Mouse (Mus musculus): Measurements from ENCODE around the gene Slc6a6.

The Slc6a6 gene

GRCm38 (mm10) chr6:91669270-91669669 lies 14.6 kb upstream of the Slc6a6 start:
- no peak for DNase-seq (ENCODE audit: low spot score in 2 of 2)

- no peak for DNase-seq (ENCODE audit: low spot score in 2 of 2)
Observed at GRCm38 (mm10) chr6:91670224-91670623, 13.6 kb upstream of the Slc6a6 start.

DNA sequence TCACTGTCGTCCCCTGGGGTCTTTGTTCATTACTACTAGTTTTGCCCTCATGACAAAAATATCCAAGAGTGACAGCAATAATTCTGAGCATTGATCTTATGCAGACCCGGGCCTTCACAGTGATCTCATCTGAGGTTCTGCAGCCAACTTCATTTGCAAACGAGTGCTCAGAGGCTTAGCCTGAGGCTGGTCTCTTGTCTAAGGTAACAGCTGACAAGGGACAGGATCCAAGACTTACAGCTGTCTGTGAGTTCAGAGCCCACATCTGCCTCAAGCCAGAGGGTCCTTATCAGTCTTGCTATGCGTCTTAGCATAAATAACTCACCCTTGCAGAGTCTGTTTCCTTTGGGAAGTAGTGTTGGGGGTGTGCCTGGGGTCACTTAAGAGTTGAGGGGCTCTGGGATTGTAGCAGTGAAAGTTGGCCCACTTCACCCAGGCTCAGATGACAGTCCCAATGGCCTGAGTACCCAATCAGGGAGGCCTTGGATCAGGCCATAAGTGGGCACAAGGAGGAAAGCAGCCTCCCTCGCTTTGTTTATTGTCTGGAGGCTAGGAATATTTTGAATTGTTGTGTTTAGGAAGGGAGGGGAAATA lies 9.0 kb upstream of the Slc6a6 start:
- DNase-seq (ENCODE audit: low spot score in 2 of 2), result no peak

- DNase-seq (ENCODE audit: low spot score in 2 of 2), result no peak
Observed at GRCm38 (mm10) chr6:91678506-91679094, 5.3 kb upstream of the Slc6a6 start.

GRCm38 (mm10) chr6:91679095-91679577 lies 4.7 kb upstream of the Slc6a6 start:
- peak in 1 of 2 experiments; percentile 65 for DNase-seq (ENCODE audit: low spot score in 2 of 2)

DNA sequence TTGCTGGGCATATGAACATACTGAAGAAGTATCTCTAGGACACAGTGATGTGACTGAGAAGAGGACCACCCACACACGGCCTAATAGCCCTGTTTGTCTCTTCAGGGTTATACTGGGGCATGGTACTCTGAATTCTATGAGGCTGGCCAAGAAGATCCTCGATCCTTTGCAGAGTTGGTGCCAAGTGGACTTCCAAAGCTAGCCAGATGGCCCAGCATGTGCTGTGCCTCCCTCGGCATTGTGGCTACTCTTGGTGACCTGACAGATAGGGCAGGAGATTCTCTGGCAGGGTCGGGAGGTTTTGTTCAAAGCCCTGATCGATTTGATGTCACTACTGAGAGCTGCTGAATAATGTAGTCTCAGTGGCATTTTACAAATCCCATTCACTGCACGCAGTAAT lies 4.1 kb upstream of the Slc6a6 start:
- no peak for DNase-seq (ENCODE audit: low spot score in 2 of 2)

GRCm38 (mm10) chr6:91681841-91682240 lies 2.0 kb upstream of the Slc6a6 start:
- no peak for DNase-seq (ENCODE audit: low spot score in 2 of 2)

- DNase-seq (ENCODE audit: low spot score in 2 of 2), result no peak
Observed at GRCm38 (mm10) chr6:91683121-91683520, 732 bp upstream of the Slc6a6 start.

DNA sequence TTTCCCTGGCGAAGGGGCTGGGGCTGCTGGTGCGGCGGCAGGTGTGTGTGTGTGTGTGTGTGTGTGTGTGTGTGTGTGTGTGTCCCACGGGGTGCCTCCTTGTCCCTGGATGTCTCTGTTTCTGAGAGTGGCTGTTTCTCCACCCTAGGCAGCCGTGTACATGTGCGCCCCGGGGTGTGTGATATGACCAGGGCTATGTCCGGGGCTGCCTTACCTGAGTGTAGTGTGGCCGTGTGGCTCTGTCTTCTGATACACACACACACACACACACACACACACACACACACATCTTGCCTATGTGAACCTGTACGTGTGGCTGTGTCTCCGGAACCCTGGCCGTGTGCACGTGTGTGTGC lies 599 bp downstream of the Slc6a6 start:
- DNase-seq (ENCODE audit: low spot score in 2 of 2), result no peak

DNA sequence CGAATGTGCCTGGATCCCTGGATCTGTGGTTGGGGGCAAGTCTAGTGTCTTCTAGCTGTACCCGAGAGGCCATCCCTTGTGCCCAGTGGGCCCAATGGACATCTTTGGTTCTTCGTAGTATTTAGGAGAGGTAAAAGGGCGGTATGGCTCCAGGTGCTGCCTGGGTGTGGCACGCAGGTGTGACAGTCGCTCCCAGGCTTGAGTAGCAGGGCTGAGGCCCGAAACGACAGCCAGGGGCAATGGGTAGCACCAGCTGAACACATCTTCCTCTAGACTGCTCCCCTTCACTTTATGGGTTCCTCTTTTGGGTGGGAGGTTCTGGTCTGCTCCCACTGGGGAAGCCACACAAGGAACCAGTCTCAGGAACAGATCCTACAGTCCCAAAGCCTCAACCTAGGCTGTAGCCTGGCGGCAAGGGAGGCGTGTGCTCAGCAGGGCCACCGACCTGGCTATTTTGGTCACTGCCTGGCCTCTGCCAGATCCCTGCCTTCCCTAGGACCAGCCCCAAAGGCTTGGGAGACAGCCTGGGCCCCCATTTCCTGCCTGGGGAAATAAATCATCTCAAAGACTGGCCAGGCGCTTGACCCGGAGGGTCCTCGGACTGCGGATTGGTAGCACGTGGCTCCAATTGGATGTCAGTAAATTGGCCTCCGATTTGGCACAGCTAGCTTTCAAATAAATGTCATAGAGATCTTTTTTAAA lies 1.1 kb downstream of the Slc6a6 start:
- DNase-seq (ENCODE audit: low spot score in 2 of 2), result no peak

DNA sequence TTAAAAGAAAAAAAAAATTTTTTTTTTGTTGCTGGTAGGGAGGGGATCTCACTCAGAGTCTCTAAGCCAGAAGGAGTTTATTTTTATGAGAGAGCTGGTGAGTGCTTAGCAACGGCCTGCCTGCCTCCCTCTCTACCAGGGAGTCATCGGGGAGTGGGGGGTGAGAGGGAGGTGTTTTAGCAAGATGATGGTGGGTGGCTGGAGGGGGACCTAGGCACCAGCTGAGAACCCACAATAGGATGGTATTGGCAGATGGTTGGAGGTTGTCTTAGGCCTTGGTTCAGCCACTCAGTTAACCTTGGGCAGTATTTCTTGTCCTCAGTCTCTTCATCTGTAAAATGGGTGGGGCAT lies 1.7 kb downstream of the Slc6a6 start:
- peak; percentile 67 to 72 for DNase-seq (ENCODE audit: low spot score in 2 of 2)

GRCm38 (mm10) chr6:91685896-91686295 lies 2.0 kb downstream of the Slc6a6 start:
- DNase-seq (ENCODE audit: low spot score in 2 of 2), result no peak

- DNase-seq (ENCODE audit: low spot score in 2 of 2), result no peak
Observed at GRCm38 (mm10) chr6:91686597-91686996, 2.7 kb downstream of the Slc6a6 start.

DNA sequence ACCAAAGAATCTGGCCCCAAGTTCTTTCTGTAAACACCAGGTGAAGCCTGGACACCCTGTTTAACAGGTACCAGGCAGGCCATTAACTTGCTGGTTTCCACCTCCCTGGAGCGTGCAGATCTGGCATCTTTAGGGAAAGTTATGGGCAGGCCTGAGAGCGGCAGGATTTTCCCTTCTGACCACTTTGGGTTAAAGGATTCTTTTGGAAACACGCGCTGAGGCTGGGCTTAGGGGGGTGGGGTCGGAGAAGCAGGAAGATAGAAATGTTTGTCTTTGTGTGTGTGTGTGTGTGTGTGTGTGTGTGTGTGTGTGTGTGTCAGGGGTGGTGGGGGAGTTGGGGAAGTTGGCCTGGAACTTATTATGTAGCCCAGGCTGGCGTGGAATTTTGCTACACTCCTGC lies 4.2 kb downstream of the Slc6a6 start:
- no peak for DNase-seq (ENCODE audit: low spot score in 2 of 2)

- DNase-seq (ENCODE audit: low spot score in 2 of 2), result no peak
Observed at GRCm38 (mm10) chr6:91689231-91689630, 5.4 kb downstream of the Slc6a6 start.

GRCm38 (mm10) chr6:91690222-91690621 lies 6.4 kb downstream of the Slc6a6 start:
- DNase-seq (ENCODE audit: low spot score in 2 of 2), result no peak

DNA sequence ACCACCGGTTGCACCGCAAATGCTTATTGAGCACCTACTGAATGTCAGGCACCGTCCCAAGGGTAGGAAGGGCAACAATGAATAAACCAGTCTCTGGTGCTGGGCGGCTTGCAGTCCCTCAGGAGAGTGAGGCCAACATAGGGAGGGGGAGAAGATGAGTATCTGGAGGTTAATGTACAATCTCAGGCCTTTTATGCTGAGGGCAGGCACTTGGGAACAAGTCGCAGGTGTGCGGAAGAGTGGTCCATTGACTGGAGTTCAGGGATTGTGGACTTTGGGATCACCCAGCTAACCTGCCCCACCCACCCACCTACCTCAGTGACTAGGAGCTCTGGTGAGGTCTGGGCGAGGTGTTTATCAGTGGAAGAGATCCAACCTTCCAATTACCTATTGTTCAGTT lies 6.8 kb downstream of the Slc6a6 start:
- no peak for DNase-seq (ENCODE audit: low spot score in 2 of 2)

- DNase-seq (ENCODE audit: low spot score in 2 of 2), result no peak
Observed at GRCm38 (mm10) chr6:91691576-91691975, 7.7 kb downstream of the Slc6a6 start.

DNA sequence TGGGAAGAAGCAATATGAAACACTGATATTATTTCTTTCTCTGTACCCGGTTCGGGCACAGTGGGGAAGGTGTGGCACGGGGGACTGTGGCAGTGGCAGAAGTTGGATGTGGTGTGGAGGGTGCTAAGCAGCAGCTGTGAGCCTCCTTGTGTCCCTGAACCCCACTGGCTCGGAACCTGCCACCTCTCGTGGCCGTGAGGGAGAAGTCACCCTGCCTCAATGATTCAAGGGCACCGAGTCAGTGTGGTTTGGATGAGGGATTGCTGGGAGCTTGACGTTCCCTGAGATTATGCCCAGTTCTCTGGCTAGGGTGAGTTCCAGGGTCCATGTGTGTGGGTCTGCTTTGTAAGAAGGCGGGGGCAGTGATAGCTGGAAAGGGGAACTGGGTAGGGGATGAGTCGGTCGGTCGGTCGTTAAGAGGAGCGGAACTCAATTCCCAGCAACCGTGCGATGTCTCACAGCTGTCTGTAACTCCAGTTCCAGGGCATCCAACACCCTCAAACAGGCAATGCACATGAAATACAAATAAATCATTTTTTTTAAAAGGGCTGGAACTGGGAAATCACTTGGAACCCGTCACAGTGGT lies 9.5 kb downstream of the Slc6a6 start:
- DNase-seq (ENCODE audit: low spot score in 2 of 2), result no peak

GRCm38 (mm10) chr6:91694610-91695009 lies 10.8 kb downstream of the Slc6a6 start:
- DNase-seq (ENCODE audit: low spot score in 2 of 2), result no peak

DNA sequence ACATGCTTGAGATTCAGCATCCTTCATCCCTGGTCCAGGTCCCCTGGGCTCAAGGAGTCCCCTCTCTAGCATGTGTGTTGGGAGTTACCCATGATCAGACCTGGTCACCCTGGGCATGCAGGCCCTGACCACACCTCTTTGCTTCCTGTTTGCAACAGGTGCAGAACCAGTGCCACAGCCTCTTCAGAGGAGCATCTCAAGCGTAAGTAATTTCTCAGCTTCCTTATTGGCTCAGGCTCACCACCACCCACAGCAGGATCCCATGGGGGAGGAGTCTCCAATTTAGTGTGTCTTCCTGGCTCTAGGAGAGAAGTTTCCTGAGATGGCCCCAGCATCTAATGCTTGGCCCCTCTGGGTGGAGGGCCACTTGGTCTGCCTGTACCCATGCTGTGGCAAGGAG lies 15.0 kb downstream of the Slc6a6 start:
- DNase-seq (ENCODE audit: low spot score in 2 of 2), result no peak

DNA sequence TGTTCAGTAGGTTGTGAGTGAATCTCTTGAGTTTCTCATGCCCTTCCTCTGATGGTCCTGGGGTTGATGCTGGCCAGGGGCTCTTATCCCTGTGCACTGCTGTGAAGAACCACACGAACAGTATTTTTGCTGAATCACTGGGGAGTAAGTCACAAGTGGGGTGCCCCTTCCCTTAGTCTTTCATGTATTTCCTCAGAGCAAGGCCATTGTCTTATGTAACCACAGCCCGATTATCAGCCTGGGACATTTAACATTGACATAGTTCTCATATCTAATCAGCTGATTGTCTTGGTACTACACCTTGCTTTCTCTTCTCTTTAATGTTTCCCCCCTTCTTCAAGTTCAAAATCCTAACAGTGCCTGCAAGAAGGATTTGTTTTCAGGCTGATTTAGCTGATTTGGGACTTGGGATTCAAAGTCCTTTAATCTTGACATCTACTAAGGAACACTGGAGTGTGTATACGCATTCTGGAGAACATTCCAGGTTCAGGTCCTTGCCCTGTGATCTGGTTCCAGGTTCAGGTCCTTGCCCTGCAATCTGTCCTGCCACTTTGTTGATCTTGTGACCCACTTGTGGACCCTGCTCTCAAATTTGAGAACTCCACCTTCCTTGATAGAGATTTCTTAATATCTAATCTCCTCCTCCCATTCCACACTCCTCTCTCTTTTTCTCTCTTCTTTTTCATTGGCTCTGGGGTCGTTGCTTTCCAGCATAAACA lies 15.8 kb downstream of the Slc6a6 start:
- no peak for DNase-seq (ENCODE audit: low spot score in 2 of 2)
